Mouse (Mus musculus) G1E (cell line): ENCODE results near the gene Atrnl1. TPM values are rescaled to one million over a fixed set of nuclear protein-coding genes. Genes with fewer than 3 reads are reported as not detected.
A peak's percentile ranks its signal among the peaks of the same experiment; 100 is the strongest.

Experiments
- ATAC-seq: 2 replicates; pipeline ENCODE4 v1.8.0; 2016; ENCODE audit warnings: mild to moderate bottlenecking; ENCODE audit not compliant: insufficient number of reproducible peaks, poor library complexity, low FRiP score, severe bottlenecking; ENCODE audit errors: extremely low read depth
- DNase-seq: peaks from one replicate; pipeline ENCODE4 v3.0.0; 2012; ENCODE audit warnings: low spot score
- H3K27me3 ChIP-seq: 2 replicates; pipeline ENCODE4 v1.6.1; 2012; ENCODE audit warnings: mild to moderate bottlenecking, low read length, inconsistent platforms; ENCODE audit not compliant: insufficient read depth
- H3K36me3 ChIP-seq: replicated peaks from 2 replicates; pipeline ENCODE3; 2012; ENCODE audit warnings: mild to moderate bottlenecking, inconsistent platforms
- H3K4me1 ChIP-seq: 2 replicates; pipeline ENCODE4 v1.6.1; 2012; ENCODE audit warnings: low read depth, low read length, inconsistent platforms, mixed read lengths; ENCODE audit not compliant: insufficient read depth
- H3K4me3 ChIP-seq: 2 replicates; pipeline ENCODE4 v1.5.1; 2012; ENCODE audit warnings: low read depth, mild to moderate bottlenecking, inconsistent platforms, low read length, moderate library complexity, mixed read lengths
- H3K9me3 ChIP-seq: replicated peaks from 2 replicates; pipeline ENCODE4 v1.6.1; 2012; ENCODE audit warnings: inconsistent platforms
- CTCF ChIP-seq: IDR thresholded peaks from 2 replicates; pipeline ENCODE4 v1.5.1; 2012; ENCODE audit warnings: low read depth, low read length, inconsistent platforms, mixed read lengths
- GATA1 ChIP-seq: IDR thresholded peaks from 2 replicates; pipeline ENCODE4 v1.6.1; 2012; ENCODE audit warnings: borderline replicate concordance, low read length, inconsistent platforms, mixed read lengths
- GATA2 ChIP-seq: IDR thresholded peaks from 2 replicates; pipeline ENCODE4 v1.6.1; 2012; ENCODE audit warnings: low read depth, low read length, inconsistent platforms, borderline replicate concordance
- POLR2AphosphoS5 ChIP-seq: IDR thresholded peaks from 2 replicates; pipeline ENCODE4 v1.6.1; 2012; ENCODE audit warnings: low read depth, low read length, inconsistent platforms; ENCODE audit not compliant: insufficient replicate concordance
- TAL1 ChIP-seq: conservative IDR thresholded peaks from 2 replicates; pipeline ENCODE4 v1.6.1; 2012; ENCODE audit warnings: low read depth, low read length, inconsistent platforms, mixed read lengths
- polyA plus RNA-seq: library from polyadenylated mRNA; stranded (reverse); fragments of >175 nt; gene quantifications from 2 replicates; pipeline ENCODE4 v1.2.3, GENCODE M21; 2012
- total RNA-seq, 2 experiments: library from RNA; stranded (forward) in 1 of 2; stranded (reverse) in 1 of 2; fragments of 200-1000 nt in 1 of 2; fragments of >200 nt in 1 of 2; fragmentation: Nextera tagmentation in 1 of 2; gene quantifications; 2 replicates each; pipeline ENCODE4 v1.2.3; 2014 to 2017

Gene Atrnl1
- total and polyA plus RNA-seq, 3 experiments: 0.52 to 5.8 (median 3.2) TPM

DNA sequence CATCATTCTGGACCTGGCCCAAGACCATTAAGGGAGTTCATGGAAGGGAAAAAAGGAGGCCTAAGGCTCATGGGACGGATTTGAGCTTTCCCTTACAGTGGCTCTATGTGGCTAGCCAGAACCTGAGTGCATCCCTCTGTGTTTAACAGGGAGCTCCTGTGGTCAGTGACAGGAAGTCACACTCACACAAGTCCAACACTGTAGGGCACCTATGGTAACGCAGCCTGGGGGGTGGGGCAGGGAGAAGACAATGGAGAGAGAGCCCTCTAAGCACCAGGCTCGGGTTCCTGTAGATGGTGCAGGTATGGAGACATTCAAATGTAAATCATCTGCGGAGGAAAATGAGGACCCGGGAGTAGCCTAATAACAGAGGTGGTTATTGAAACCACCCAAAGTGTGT is 501.3 kb downstream of the Atrnl1 start:
- Histone ChIP-seq H3K4me1 (no peaks in the 10 kb centered on the region), H3K36me3 (no peaks in the 10 kb centered on the region), H3K9me3 (peaks cover 19% of the 10 kb centered on the region), H3K4me3 (no peak overlapping the region), H3K27me3 (no peaks in the 10 kb centered on the region)
- ATAC-seq: no peak
- DNase-seq: no peak
- TF ChIP-seq TAL1: no peak
- no peak for TF ChIP-seq GATA2

DNA sequence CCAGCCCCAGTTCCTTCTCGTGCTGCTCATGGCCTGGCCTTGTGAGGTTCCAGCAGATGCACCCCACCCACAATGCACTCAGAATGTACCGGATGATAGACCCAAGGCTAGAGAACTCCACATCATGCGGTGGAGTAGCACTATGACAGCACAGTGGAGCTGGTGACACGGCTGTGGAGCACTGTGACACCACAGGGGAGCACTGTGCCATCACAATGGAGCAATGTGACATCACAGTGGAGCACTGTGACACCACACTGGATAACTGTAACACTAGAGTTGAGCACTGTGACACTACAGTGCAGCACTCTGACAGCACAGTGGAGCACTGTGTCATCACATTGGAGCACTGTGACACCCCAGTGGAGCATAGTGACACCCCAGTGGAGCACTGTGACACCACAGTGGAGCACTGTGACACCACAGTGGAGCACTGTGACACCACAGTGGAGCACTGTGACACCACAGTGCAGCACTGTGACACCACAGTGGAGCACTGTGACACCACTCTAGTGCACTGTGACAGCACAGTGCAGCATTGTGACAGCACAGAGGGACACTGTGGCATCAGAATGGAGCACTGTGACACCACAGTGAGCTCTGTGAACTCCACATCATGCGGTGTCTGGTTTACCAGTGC is 502.4 kb downstream of the Atrnl1 start:
- ATAC-seq: peak; percentile 66
- Histone ChIP-seq H3K9me3 (peaks cover 22% of the 10 kb centered on the region), H3K4me3 (no peak overlapping the region)

DNA sequence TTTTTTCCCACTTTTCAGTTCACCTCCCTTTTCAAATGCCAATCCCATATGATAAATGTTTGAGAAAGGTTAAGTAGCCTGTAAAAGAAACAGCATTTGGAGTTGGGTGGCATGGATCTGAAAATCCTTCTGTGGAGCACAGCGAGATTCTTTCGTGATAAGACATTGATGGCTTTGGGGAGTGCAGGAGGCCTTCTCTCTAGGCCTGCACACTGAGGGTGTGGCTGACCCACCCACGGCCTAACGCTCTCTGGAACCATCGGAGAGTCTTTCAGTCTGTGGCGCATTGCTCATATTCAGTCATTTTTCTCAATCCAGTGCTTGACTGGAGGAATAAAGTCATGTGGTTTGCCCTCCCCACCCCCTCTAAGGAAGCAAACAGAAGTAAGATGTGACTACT is 506.8 kb downstream of the Atrnl1 start:
- TF ChIP-seq POLR2AphosphoS5: no peak
- no peak for TF ChIP-seq CTCF
- TF ChIP-seq GATA1: no peak
- TF ChIP-seq GATA2: no peak
- TF ChIP-seq TAL1: no peak
- no peak for ATAC-seq
- H3K9me3 ChIP-seq: peaks cover 33% of the 10 kb centered on the region
- no peaks in the 10 kb centered on the region for H3K4me1 ChIP-seq
- H3K27me3 ChIP-seq: no peaks in the 10 kb centered on the region
- no peak for DNase-seq
- no peaks in the 10 kb centered on the region for H3K36me3 ChIP-seq
- H3K4me3 ChIP-seq: no peak overlapping the region

More for the DNA sequence above, 502.4 kb downstream of the Atrnl1 start:
- Histone ChIP-seq H3K27me3 (no peaks in the 10 kb centered on the region), H3K4me1 (no peaks in the 10 kb centered on the region), H3K36me3 (no peaks in the 10 kb centered on the region)
- no peak for TF ChIP-seq CTCF
- no peak for TF ChIP-seq TAL1
- no peak for TF ChIP-seq GATA2
- no peak for TF ChIP-seq POLR2AphosphoS5
- no peak for TF ChIP-seq GATA1
- no peak for DNase-seq

DNA sequence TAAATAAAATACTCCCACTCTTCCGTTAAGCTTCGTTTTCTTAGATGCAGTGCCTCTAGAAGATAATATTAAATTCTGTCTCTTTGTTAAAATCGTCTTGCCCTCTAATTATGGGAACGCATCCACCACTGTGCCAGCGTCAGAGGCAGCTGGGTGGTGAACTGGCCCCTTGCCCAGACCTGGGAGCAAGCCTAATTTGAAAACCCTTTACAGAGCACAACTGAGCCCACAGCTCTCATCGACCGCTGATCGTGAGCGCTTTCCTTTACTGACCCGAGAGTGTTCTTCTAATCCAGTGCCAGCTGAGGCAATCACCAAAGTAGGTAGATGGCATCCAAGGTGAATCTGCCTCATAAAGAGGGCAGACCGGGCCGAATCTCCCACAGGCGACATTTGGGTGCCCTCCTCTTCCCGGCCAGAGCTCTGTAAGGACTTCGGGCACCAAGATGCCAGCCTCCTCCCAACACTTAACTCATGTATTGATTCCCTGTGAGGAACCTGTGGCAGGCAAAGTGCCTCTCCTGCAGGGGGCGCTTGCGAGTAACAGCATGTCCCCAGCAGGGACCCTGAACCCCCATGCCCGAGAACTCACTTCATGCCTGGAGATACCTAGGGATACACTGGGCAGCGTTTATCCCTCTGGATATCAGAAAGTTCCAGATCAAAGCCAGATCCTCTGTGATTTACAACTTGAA is 507.5 kb downstream of the Atrnl1 start:
- TF ChIP-seq POLR2AphosphoS5 (no peak), CTCF (no peak), GATA2 (no peak), GATA1 (no peak), TAL1 (no peak)
- Histone ChIP-seq H3K36me3 (no peaks in the 10 kb centered on the region), H3K9me3 (peaks cover 31% of the 10 kb centered on the region), H3K27me3 (no peaks in the 10 kb centered on the region), H3K4me3 (no peak overlapping the region), H3K4me1 (no peaks in the 10 kb centered on the region)
- ATAC-seq (no peak), DNase-seq (no peak)

DNA sequence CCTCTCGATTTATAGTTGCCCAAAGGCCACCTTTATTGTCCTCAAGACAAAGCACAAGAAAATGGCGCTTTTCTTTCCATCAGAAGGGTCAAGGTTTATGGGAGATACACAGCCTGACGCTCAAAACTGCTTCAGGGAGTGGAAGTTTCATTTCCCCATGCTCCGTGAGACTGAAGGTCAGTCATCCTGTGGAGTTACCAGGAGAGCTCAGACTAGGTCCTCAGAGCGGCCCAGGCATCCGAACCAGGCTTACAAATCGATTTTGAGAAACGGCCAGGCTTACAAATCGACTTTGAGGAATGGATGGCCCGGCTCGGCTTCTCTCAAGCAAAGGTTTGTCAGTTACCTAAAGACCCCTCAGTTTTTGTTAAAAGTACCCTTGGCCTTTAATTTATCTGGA is 508.0 kb downstream of the Atrnl1 start:
- Histone ChIP-seq H3K27me3 (no peaks in the 10 kb centered on the region), H3K4me1 (no peaks in the 10 kb centered on the region), H3K9me3 (peaks cover 28% of the 10 kb centered on the region), H3K36me3 (no peaks in the 10 kb centered on the region), H3K4me3 (no peak overlapping the region)
- ATAC-seq: no peak
- no peak for DNase-seq
- TF ChIP-seq GATA1 (no peak), CTCF (no peak), POLR2AphosphoS5 (no peak), GATA2 (no peak), TAL1 (no peak)

DNA sequence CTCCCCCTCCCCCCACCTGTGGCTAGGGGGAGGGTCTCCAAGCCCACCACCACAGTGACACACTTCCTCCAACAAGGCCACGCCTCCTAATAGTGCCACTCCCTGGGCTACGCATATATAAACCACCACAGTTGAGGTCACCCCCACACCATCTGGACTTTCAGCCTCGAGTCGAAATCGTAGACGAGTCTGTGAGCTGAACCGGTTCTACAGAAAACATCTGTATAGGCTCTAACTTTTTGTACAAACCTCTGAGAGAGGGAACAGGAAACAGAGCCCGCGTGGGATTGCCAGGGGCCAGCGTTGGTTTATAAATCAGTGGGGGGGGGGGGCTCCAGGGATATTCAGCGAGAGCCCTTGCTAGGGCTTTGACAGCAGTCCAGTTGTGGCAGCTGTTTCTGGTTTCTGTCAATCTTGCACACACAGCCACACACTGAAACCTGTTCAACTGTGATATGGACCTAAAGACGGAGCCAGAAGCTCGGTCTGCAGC is 508.9 kb downstream of the Atrnl1 start:
- H3K27me3 ChIP-seq: no peaks in the 10 kb centered on the region
- TF ChIP-seq GATA1 (no peak), GATA2 (no peak), TAL1 (no peak)
- DNase-seq: no peak
- peaks cover 28% of the 10 kb centered on the region for H3K9me3 ChIP-seq
- H3K36me3 ChIP-seq: no peaks in the 10 kb centered on the region
- ATAC-seq: no peak
- H3K4me1 ChIP-seq: no peaks in the 10 kb centered on the region
- no peak overlapping the region for H3K4me3 ChIP-seq
